Mouse (Mus musculus) neural tube, embryonic 14.5 days (tissue): ENCODE measurements around the gene Nap1l4. TPM values are rescaled to one million over a fixed set of nuclear protein-coding genes. Genes with fewer than 3 reads are reported as not detected.

Experiments used
- ATAC-seq: fragments of 200-750 bp; cut with Nextera tagmentation; 2 replicates; pipeline ENCODE4 v1.8.0; 2017; ENCODE audit warnings: low read depth, mild to moderate bottlenecking, moderate TSS enrichment, moderate library complexity
- H3K27ac ChIP-seq: fragments of 300-500 bp; sonication (generic); 2 replicates; pipeline ENCODE4 v1.5.1; 2014; ENCODE audit warnings: low read depth, mild to moderate bottlenecking, control low read depth, low read length, moderate library complexity, mixed read lengths
- H3K27me3 ChIP-seq: fragments of 300-500 bp; sonication (generic); 2 replicates; pipeline ENCODE4 v1.6.1; 2014; ENCODE audit warnings: low read length; ENCODE audit not compliant: control insufficient read depth, insufficient read depth
- H3K36me3 ChIP-seq: fragments of 300-500 bp; sonication (generic); 2 replicates; pipeline ENCODE4 v1.6.1; 2014; ENCODE audit warnings: low read length, mixed read lengths; ENCODE audit not compliant: control insufficient read depth, insufficient read depth
- H3K4me1 ChIP-seq: fragments of 300-500 bp; sonication (generic); 2 replicates; pipeline ENCODE4 v1.6.1; 2014; ENCODE audit warnings: low read length; ENCODE audit not compliant: control insufficient read depth, insufficient read depth
- H3K4me2 ChIP-seq: fragments of 300-500 bp; sonication (generic); 2 replicates; pipeline ENCODE4 v1.6.1; 2014; ENCODE audit warnings: mild to moderate bottlenecking, low read depth, low read length, control low read depth
- H3K4me3 ChIP-seq: fragments of 300-500 bp; sonication (generic); 2 replicates; pipeline ENCODE4 v1.5.1; 2014; ENCODE audit warnings: low read depth, low read length, control low read depth, mixed read lengths
- H3K9ac ChIP-seq: fragments of 300-500 bp; sonication (generic); replicated peaks from 2 replicates; pipeline ENCODE4 v1.6.1; 2014; ENCODE audit warnings: low read depth, mild to moderate bottlenecking, control low read depth, low read length, mixed read lengths
- H3K9me3 ChIP-seq: fragments of 300-500 bp; sonication (generic); 2 replicates; pipeline ENCODE4 v1.6.1; 2016; ENCODE audit warnings: low read length; ENCODE audit not compliant: control insufficient read depth
- WGBS: fragments of 180-500 bp; shearing (Covaris S2); extraction: QIAGEN DNeasy Blood & Tissue Kit; methylation state at CpG from one replicate; pipeline ENCODE4 v1.1.7; 2014; 5-methylcytosine and 5-hydroxymethylcytosine counted together
- microRNA-seq: library from miRNA; unstranded; fragments of <30 nt; microRNA quantifications from one replicate; pipeline ENCODE4, GENCODE M21; 2016
- polyA plus RNA-seq: library from polyadenylated mRNA; unstranded; fragments of >200 nt; fragmentation: Nextera tagmentation; extraction: Ambion mirVana; gene quantifications from 2 replicates; pipeline ENCODE4 v1.2.1, GENCODE M21; 2014

Gene Nap1l4
- polyA plus RNA-seq, 1 experiment from 2014 or later, result 154 TPM

GRCm38 (mm10) chr7:143464811-143465560 lies 83.9 kb downstream of the Nap1l4 start:
- Histone ChIP-seq H3K9ac (no peak overlapping the region; the same call in 1 of the 2 replicates), H3K4me2 (peak overlapping the region; percentile 49), H3K4me3 (peak overlapping the region; percentile 24), H3K4me1 (peaks cover 5% of the 10 kb centered on the region; the same call in 1 of the 2 replicates), H3K27ac (no peak overlapping the region), H3K9me3 (no peaks in the 10 kb centered on the region), H3K27me3 (no peaks in the 10 kb centered on the region), H3K36me3 (no peaks in the 10 kb centered on the region)
- 25% methylated on average over 54 of the region's 56 CpGs for WGBS
- ATAC-seq, result no peak

- H3K4me3 ChIP-seq, result no peak overlapping the region
- no peaks in the 10 kb centered on the region for H3K27me3 ChIP-seq
- H3K9me3 ChIP-seq, result peaks cover 3% of the 10 kb centered on the region; the same call in 1 of the 2 replicates
- ATAC-seq, result no peak
- H3K4me1 ChIP-seq, result peaks cover 5% of the 10 kb centered on the region; the same call in 1 of the 2 replicates
- H3K9ac ChIP-seq, result no peak overlapping the region
- 29% methylated on average over 11 of the region's 11 CpGs for WGBS
- H3K36me3 ChIP-seq, result no peaks in the 10 kb centered on the region
- H3K27ac ChIP-seq, result no peak overlapping the region
- H3K4me2 ChIP-seq, result no peak overlapping the region
Measured at GRCm38 (mm10) chr7:143463865-143464415, 85.0 kb downstream of the Nap1l4 start.

Small RNA genes within 50 kb of the gene (microRNA-seq; reads per million reads assigned to microRNA genes)
- 1.1 reads per million for gene Mir7064

Other genes starting within 250 kb of the Nap1l4 start
- 252 and 338 TPM in 2 replicates for gene Cdkn1c, start 88.1 kb downstream of the Nap1l4 start, polyA plus RNA-seq
- 0.31 and 0.63 TPM in 2 replicates for gene Slc22a18, start 75.4 kb downstream of the Nap1l4 start, polyA plus RNA-seq
- not detected in 2 replicates for gene Phlda2, start 46.0 kb downstream of the Nap1l4 start, polyA plus RNA-seq
- gene Cars, start 51.0 kb upstream of the Nap1l4 start, polyA plus RNA-seq, result 65.0 and 67.2 TPM in 2 replicates
- 0.17 TPM in 1 of 2 replicates, not detected in the other for gene Tnfrsf26, start 79.6 kb upstream of the Nap1l4 start, polyA plus RNA-seq
- gene Tnfrsf22, start 100.6 kb upstream of the Nap1l4 start, polyA plus RNA-seq, result 3.2 and 5.7 TPM in 2 replicates
- gene Tnfrsf23, start 136.8 kb upstream of the Nap1l4 start, polyA plus RNA-seq, result 0.98 and 1.3 TPM in 2 replicates
- gene Osbpl5, start 207.9 kb upstream of the Nap1l4 start, polyA plus RNA-seq, result 33.3 and 35.5 TPM in 2 replicates
- gene Mrgprg, start 217.9 kb upstream of the Nap1l4 start, polyA plus RNA-seq, result not detected in 2 replicates
- gene Mrgpre, start 235.4 kb upstream of the Nap1l4 start, polyA plus RNA-seq, result 7.4 and 8.4 TPM in 2 replicates